Mouse (Mus musculus): Measurements from ENCODE around the gene Tsc2. TPM values are rescaled to one million over a fixed set of nuclear protein-coding genes. Genes with fewer than 3 reads are reported as not detected.

Tsc2 gene
- polyA plus RNA-seq, 1 experiment from 2014 or later, result 46.7 TPM

DNA sequence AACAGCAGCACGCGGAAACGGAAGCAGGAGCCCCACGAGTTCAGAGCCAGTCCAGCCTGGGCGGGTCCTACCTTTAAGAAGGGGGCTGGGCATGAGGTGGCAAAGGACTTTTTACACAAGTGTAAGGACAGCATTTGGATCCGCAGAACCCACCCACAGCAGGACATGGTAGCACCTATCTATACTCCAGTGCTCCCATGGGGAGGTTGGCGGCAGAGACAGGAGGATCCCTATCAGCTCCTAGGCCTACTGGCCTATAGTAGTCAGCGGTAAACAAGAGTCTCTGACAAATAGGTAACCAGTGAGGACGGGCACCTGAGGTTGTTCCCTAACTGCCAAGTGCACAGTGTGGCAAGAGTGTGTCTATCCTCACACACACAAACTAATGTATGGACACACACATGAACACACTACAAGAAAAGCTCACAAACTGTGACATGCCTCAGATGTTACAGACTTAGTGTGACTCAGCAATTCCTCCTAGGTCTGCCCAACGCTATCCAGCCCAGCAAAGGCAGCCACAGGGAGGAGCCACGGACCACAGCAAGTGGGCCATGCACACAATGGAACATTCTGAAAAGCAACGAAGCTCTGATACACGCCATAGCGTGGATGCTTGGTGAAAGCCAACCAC is 14.8 kb downstream of the Tsc2 start:
- Histone ChIP-seq H3K4me2 (0 out of 2 replicates have a peak overlapping the region, but pooled peaks have one; percentile 9), H3K4me3 (ENCODE audit: low read depth, low read length) (no peak overlapping the region), H3K9ac (ENCODE audit: low read depth, low read length) (no peak overlapping the region), H3K27ac (ENCODE audit: low read depth, low read length) (0 out of 2 replicates have a peak overlapping the region, but pooled peaks have one; percentile 16), H3K27me3 (ENCODE audit: control insufficient read depth, insufficient read depth, low read length) (no peaks in the 10 kb centered on the region), H3K36me3 (ENCODE audit: control insufficient read depth, insufficient read depth, low read length) (peaks cover 59% of the 10 kb centered on the region), H3K4me1 (ENCODE audit: control insufficient read depth, insufficient read depth, low read length) (no peaks in the 10 kb centered on the region), H3K9me3 (replicated peaks; ENCODE audit: control insufficient read depth, low read length) (no peaks in the 10 kb centered on the region)
- WGBS (ENCODE audit: insufficient replicate concordance), result 76% methylated on average over 14 of the region's 14 CpGs
- ATAC-seq (replicated peaks; ENCODE audit: insufficient number of reproducible peaks, low FRiP score, low TSS enrichment), result peak; percentile 74

DNA sequence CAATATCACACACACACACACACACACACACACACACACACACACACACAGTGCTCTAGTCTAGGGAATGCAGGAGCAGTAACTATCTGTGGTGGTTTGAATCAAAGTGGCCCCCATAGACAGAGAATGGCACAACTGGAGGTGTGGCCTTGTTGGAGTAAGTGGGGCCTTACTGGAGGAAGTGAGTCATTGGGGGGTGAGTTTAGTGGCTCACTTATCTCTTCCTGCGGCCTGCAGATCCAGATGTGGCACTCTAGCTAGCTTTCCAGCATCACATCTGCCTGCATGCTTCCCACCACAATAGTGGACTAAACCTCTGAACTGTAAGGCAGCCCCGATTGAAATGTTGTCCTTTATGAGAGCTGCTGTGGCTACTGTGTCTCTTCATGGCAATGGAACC is 21.7 kb downstream of the Tsc2 start:
- Histone ChIP-seq H3K27ac (ENCODE audit: low read depth, low read length) (no peak overlapping the region), H3K9ac (ENCODE audit: low read depth, low read length) (no peak overlapping the region), H3K36me3 (ENCODE audit: control insufficient read depth, insufficient read depth, low read length) (peaks cover 27% of the 10 kb centered on the region), H3K4me1 (ENCODE audit: control insufficient read depth, insufficient read depth, low read length) (peaks cover 2% of the 10 kb centered on the region; the same call in 1 of the 2 replicates), H3K4me3 (ENCODE audit: low read depth, low read length) (no peak overlapping the region), H3K27me3 (ENCODE audit: control insufficient read depth, insufficient read depth, low read length) (no peaks in the 10 kb centered on the region; the same call in 1 of the 2 replicates), H3K9me3 (replicated peaks; ENCODE audit: control insufficient read depth, low read length) (no peaks in the 10 kb centered on the region), H3K4me2 (no peak overlapping the region)
- WGBS (ENCODE audit: insufficient replicate concordance), result 50% methylated on average over 2 of the region's 2 CpGs
- no peak for ATAC-seq (replicated peaks; ENCODE audit: insufficient number of reproducible peaks, low FRiP score, low TSS enrichment)

DNA sequence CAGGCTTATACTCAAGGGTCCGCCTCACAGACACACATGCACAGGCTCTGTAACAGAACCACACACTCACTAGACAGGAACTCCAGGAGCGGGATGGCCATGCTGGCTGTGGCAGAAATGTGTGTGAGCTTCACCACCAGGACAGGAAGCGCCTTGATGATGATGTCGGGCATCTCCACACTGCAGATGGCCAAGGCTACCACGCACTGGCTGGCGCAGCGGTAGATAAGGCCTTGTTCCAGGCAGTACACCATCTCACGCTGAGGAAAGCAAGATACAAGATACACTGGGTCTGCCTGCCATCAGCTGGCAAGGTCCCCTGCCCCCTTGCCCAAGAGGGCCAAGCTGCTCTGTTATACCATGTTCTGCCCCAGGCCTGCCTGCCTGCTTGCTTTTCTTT is 23.6 kb downstream of the Tsc2 start:
- Histone ChIP-seq H3K27me3 (ENCODE audit: control insufficient read depth, insufficient read depth, low read length) (no peaks in the 10 kb centered on the region; the same call in 1 of the 2 replicates), H3K4me3 (ENCODE audit: low read depth, low read length) (no peak overlapping the region), H3K9ac (ENCODE audit: low read depth, low read length) (peak overlapping the region; percentile 16; the same call in 1 of the 2 replicates), H3K36me3 (ENCODE audit: control insufficient read depth, insufficient read depth, low read length) (peaks cover 29% of the 10 kb centered on the region), H3K9me3 (replicated peaks; ENCODE audit: control insufficient read depth, low read length) (no peaks in the 10 kb centered on the region), H3K4me1 (ENCODE audit: control insufficient read depth, insufficient read depth, low read length) (peaks cover 2% of the 10 kb centered on the region; the same call in 1 of the 2 replicates), H3K27ac (ENCODE audit: low read depth, low read length) (no peak overlapping the region), H3K4me2 (no peak overlapping the region)
- ATAC-seq (replicated peaks; ENCODE audit: insufficient number of reproducible peaks, low FRiP score, low TSS enrichment), result no peak
- 76% methylated on average over 8 of the region's 8 CpGs for WGBS (ENCODE audit: insufficient replicate concordance)

DNA sequence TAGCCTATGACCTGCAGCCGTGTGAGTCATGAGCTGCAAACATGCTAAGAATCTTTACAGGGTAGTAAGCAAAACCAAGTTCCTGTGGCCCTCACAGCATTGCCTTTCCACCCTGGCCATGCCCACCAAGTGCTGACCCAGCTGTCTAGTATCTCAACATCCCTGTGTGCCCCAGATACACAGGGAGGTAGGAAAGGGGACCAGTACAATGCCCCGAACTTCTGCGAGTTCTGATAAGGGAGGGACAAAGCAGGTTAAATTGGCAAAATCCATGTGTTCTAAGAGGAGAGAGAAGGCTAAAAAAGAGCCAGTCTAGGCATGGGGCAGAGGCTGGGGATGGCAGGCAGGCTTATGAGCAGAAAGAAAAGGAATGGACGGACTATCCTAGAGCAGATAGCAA is 24.1 kb downstream of the Tsc2 start:
- H3K4me3 ChIP-seq (ENCODE audit: low read depth, low read length), result no peak overlapping the region
- 79% methylated on average over 4 of the region's 4 CpGs for WGBS (ENCODE audit: insufficient replicate concordance)
- H3K27me3 ChIP-seq (ENCODE audit: control insufficient read depth, insufficient read depth, low read length), result no peaks in the 10 kb centered on the region; the same call in 1 of the 2 replicates
- peaks cover 2% of the 10 kb centered on the region; the same call in 1 of the 2 replicates for H3K4me1 ChIP-seq (ENCODE audit: control insufficient read depth, insufficient read depth, low read length)
- H3K9me3 ChIP-seq (replicated peaks; ENCODE audit: control insufficient read depth, low read length), result no peaks in the 10 kb centered on the region
- H3K4me2 ChIP-seq, result no peak overlapping the region
- ATAC-seq (replicated peaks; ENCODE audit: insufficient number of reproducible peaks, low FRiP score, low TSS enrichment), result no peak
- H3K27ac ChIP-seq (ENCODE audit: low read depth, low read length), result no peak overlapping the region
- no peak overlapping the region; the same call in 1 of the 2 replicates for H3K9ac ChIP-seq (ENCODE audit: low read depth, low read length)
- peaks cover 25% of the 10 kb centered on the region for H3K36me3 ChIP-seq (ENCODE audit: control insufficient read depth, insufficient read depth, low read length)

DNA sequence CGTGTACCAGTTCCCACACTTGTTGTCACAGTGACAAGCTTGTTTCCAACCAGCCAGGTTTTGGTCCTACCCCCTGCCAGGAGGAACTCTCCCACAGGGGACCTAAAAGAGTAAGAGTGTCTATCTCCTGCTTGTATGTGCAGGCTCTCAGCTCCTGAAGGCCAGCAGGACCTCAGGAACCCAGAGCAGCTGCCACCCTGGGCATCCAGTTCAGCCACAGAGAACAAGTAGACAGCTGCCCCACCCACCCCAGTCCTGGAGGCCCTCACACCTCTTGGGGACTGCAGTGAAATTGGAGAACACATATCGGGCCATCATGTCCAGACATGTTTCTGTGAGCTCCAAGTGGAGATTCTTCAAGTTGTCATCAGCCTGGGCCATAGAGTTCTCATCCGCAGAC is 27.9 kb downstream of the Tsc2 start:
- Histone ChIP-seq H3K27me3 (ENCODE audit: control insufficient read depth, insufficient read depth, low read length) (no peaks in the 10 kb centered on the region; the same call in 1 of the 2 replicates), H3K36me3 (ENCODE audit: control insufficient read depth, insufficient read depth, low read length) (peaks cover 38% of the 10 kb centered on the region), H3K4me3 (ENCODE audit: low read depth, low read length) (no peak overlapping the region), H3K4me1 (ENCODE audit: control insufficient read depth, insufficient read depth, low read length) (no peaks in the 10 kb centered on the region), H3K9ac (ENCODE audit: low read depth, low read length) (no peak overlapping the region), H3K4me2 (no peak overlapping the region), H3K27ac (ENCODE audit: low read depth, low read length) (no peak overlapping the region), H3K9me3 (replicated peaks; ENCODE audit: control insufficient read depth, low read length) (no peaks in the 10 kb centered on the region)
- WGBS (ENCODE audit: insufficient replicate concordance), result 73% methylated on average over 3 of the region's 3 CpGs
- ATAC-seq (replicated peaks; ENCODE audit: insufficient number of reproducible peaks, low FRiP score, low TSS enrichment), result no peak

DNA sequence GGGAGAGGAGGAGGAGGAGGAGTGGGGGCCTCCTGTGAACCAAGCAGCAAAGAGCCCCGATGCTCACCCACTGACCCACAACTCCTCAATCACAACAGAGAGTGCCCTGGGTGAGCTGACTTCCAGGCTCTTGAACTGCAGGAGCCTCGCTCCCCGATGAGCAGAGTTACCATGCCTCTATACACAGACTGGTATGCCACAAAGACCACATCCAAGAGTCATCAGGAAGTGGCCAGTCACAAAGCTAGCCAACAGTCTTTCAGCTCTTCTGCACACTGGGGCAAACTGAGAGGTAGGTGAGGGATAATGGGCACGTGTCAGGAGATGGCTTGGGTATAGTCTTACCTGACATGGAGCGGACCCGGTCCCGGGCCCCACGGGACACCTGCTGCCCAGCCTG is 28.5 kb downstream of the Tsc2 start:
- Histone ChIP-seq H3K27ac (ENCODE audit: low read depth, low read length) (no peak overlapping the region), H3K27me3 (ENCODE audit: control insufficient read depth, insufficient read depth, low read length) (no peaks in the 10 kb centered on the region; the same call in 1 of the 2 replicates), H3K9me3 (replicated peaks; ENCODE audit: control insufficient read depth, low read length) (no peaks in the 10 kb centered on the region), H3K4me2 (no peak overlapping the region), H3K36me3 (ENCODE audit: control insufficient read depth, insufficient read depth, low read length) (peaks cover 40% of the 10 kb centered on the region), H3K9ac (ENCODE audit: low read depth, low read length) (no peak overlapping the region), H3K4me1 (ENCODE audit: control insufficient read depth, insufficient read depth, low read length) (no peaks in the 10 kb centered on the region), H3K4me3 (ENCODE audit: low read depth, low read length) (no peak overlapping the region)
- ATAC-seq (replicated peaks; ENCODE audit: insufficient number of reproducible peaks, low FRiP score, low TSS enrichment), result no peak
- WGBS (ENCODE audit: insufficient replicate concordance), result 87% methylated on average over 8 of the region's 8 CpGs

DNA sequence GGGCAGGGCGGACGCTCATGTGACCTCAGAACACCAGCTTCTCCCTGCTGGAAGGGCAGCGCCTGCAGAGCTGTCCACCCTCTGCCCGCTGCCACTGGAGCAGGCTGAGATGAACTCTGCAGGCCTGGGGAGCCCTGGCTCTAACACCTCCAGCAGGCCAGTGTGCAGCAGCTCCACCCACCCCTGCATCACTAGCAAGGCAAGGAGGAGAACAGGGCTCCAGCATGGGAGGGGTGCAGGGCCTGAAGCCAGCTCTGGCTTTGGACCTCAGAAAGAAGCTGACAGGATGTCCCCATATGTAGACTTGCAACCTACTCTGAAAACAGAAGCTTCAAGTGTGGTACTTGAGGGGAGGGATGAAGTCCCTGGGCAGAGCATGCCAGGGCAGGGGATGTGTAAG is 31.9 kb downstream of the Tsc2 start:
- WGBS (ENCODE audit: insufficient replicate concordance), result 91% methylated on average over 4 of the region's 4 CpGs
- no peak overlapping the region for H3K27ac ChIP-seq (ENCODE audit: low read depth, low read length)
- no peak overlapping the region for H3K9ac ChIP-seq (ENCODE audit: low read depth, low read length)

DNA sequence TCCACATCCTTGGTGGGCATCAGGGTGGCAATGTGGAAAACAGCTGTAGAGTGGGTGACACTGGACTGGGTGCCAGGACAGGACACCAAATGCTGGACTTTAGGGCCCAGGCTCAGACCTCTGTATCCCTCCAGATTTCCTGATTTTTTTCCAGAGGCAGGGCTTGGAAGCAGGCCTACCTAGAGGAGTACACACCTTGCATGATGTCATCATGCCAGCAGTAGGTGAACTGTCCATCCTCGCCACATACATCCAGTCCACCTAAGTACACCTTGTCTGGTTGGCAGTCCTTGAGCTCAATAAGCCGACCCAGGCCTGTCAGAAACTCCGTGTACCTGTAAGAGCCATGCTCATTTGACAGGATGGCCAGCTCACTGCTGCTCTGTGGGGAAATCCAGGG is 34.4 kb downstream of the Tsc2 start:
- WGBS (ENCODE audit: insufficient replicate concordance), result 83% methylated on average over 3 of the region's 3 CpGs
- H3K36me3 ChIP-seq (ENCODE audit: control insufficient read depth, insufficient read depth, low read length), result peaks cover 67% of the 10 kb centered on the region
- no peak for ATAC-seq (replicated peaks; ENCODE audit: insufficient number of reproducible peaks, low FRiP score, low TSS enrichment)
- no peak overlapping the region for H3K27ac ChIP-seq (ENCODE audit: low read depth, low read length)
- no peaks in the 10 kb centered on the region for H3K27me3 ChIP-seq (ENCODE audit: control insufficient read depth, insufficient read depth, low read length)
- no peak overlapping the region for H3K4me2 ChIP-seq
- H3K9me3 ChIP-seq (replicated peaks; ENCODE audit: control insufficient read depth, low read length), result no peaks in the 10 kb centered on the region
- no peak overlapping the region for H3K4me3 ChIP-seq (ENCODE audit: low read depth, low read length)
- H3K9ac ChIP-seq (ENCODE audit: low read depth, low read length), result no peak overlapping the region
- H3K4me1 ChIP-seq (ENCODE audit: control insufficient read depth, insufficient read depth, low read length), result no peaks in the 10 kb centered on the region

More for the DNA sequence above, 31.9 kb downstream of the Tsc2 start:
- Histone ChIP-seq H3K9me3 (replicated peaks; ENCODE audit: control insufficient read depth, low read length) (no peaks in the 10 kb centered on the region), H3K4me2 (no peak overlapping the region), H3K4me1 (ENCODE audit: control insufficient read depth, insufficient read depth, low read length) (no peaks in the 10 kb centered on the region), H3K36me3 (ENCODE audit: control insufficient read depth, insufficient read depth, low read length) (peaks cover 58% of the 10 kb centered on the region), H3K4me3 (ENCODE audit: low read depth, low read length) (no peak overlapping the region), H3K27me3 (ENCODE audit: control insufficient read depth, insufficient read depth, low read length) (no peaks in the 10 kb centered on the region)
- no peak for ATAC-seq (replicated peaks; ENCODE audit: insufficient number of reproducible peaks, low FRiP score, low TSS enrichment)

Data from heart, embryonic 11.5 days (tissue).